Mouse (Mus musculus): Measurements from ENCODE around the gene Gm11077. TPM values are rescaled to one million over a fixed set of nuclear protein-coding genes. Genes with fewer than 3 reads are reported as not detected.
A peak's percentile ranks its signal among the peaks of the same experiment; 100 is the strongest.

Gene Gm11077
- polyA plus RNA-seq, 1 experiment from 2014 or later, result not detected

GRCm38 (mm10) chr6:140750371-140751080 lies 21.4 kb downstream of the Gm11077 start:
- H3K27me3 ChIP-seq, result no peaks in the 10 kb centered on the region
- H3K4me1 ChIP-seq, result no peaks in the 10 kb centered on the region
- no peak for ATAC-seq (replicated peaks)
- 0 out of 2 replicates have a peak, but pooled peaks cover 7% of the 10 kb centered on the region for H3K9me3 ChIP-seq
- no peak overlapping the region for H3K4me2 ChIP-seq (replicated peaks)
- H3K4me3 ChIP-seq, result no peak overlapping the region
- 90% methylated on average over 8 of the region's 8 CpGs for WGBS
- no peak overlapping the region for H3K9ac ChIP-seq (replicated peaks)
- no peaks in the 10 kb centered on the region for H3K36me3 ChIP-seq
- H3K27ac ChIP-seq (replicated peaks), result no peak overlapping the region

DNA sequence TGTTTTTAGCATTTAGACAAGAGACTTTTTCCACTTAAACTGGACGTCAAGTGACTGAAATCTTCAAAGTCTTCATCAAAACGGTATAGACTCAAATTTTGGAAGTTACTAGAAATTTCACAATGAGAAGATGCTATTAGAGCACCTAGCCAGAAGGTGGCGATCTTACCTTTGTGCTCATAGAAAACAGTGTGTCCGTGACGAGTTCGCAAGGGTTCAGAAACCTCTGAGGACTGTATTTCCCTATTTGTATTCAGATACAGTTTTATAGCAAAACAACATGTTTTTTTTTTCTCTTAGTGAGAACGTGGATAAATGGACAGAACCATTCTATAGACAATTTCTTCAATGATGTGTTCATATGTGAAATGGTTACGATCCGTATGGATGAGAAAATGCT lies 37.3 kb downstream of the Gm11077 start:
- Histone ChIP-seq H3K27me3 (no peaks in the 10 kb centered on the region), H3K9ac (replicated peaks) (no peak overlapping the region), H3K4me3 (no peak overlapping the region), H3K9me3 (no peaks in the 10 kb centered on the region), H3K4me2 (replicated peaks) (no peak overlapping the region), H3K27ac (replicated peaks) (no peak overlapping the region), H3K4me1 (peaks cover 9% of the 10 kb centered on the region; the same call in 1 of the 2 replicates), H3K36me3 (no peaks in the 10 kb centered on the region)
- no peak for ATAC-seq (replicated peaks)
- WGBS, result 43% methylated on average over 9 of the region's 9 CpGs

DNA sequence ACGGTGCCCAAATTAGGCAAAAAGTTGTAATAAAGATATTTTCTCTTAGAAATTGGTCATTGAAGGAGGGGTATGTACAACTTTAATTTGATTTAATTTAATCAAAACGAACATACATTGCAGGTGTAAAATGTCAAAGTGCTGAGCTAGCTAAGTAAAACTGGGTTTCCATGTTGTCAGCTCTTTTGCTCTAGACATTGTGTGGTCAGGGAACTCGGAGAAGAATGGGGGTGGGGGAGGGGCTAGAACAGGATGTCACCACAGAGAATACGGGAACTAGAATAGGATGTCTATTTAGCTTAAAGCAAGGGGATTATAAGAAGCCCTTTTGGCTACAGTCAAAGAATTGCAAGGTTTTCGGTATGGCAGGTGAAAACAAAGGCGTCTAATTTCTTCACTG lies 38.2 kb downstream of the Gm11077 start:
- Histone ChIP-seq H3K27me3 (no peaks in the 10 kb centered on the region), H3K4me3 (no peak overlapping the region), H3K9me3 (no peaks in the 10 kb centered on the region), H3K4me2 (replicated peaks) (no peak overlapping the region), H3K4me1 (peaks cover 9% of the 10 kb centered on the region; the same call in 1 of the 2 replicates), H3K27ac (replicated peaks) (no peak overlapping the region), H3K36me3 (no peaks in the 10 kb centered on the region), H3K9ac (replicated peaks) (no peak overlapping the region)
- no peak for ATAC-seq (replicated peaks)
- WGBS, result 64% methylated on average over 6 of the region's 6 CpGs

DNA sequence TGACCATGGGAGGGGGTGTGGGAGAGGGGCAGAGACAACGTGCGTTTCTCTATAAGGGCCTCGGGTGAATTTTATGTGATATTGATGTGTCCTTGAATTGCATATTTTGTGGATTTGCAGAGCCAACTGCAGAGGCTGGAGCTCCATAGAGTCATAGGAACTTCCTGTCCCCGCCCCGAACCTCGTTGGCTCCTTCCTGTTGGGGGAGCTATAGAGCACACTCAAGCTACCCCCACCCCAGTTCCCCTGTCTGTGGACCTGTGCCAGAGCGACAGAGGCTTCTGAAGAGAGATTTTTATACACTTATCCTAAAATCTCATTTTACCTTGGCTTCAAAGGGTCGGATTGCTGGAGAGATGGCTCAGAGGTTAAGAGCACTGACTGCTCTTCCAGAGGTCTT lies 39.1 kb downstream of the Gm11077 start:
- Histone ChIP-seq H3K27me3 (no peaks in the 10 kb centered on the region), H3K4me2 (replicated peaks) (no peak overlapping the region), H3K9ac (replicated peaks) (no peak overlapping the region), H3K27ac (replicated peaks) (no peak overlapping the region), H3K9me3 (no peaks in the 10 kb centered on the region), H3K4me1 (peaks cover 9% of the 10 kb centered on the region; the same call in 1 of the 2 replicates), H3K36me3 (no peaks in the 10 kb centered on the region), H3K4me3 (no peak overlapping the region)
- 85% methylated on average over 8 of the region's 8 CpGs for WGBS
- no peak for ATAC-seq (replicated peaks)

GRCm38 (mm10) chr6:140768859-140769640 lies 40.0 kb downstream of the Gm11077 start:
- no peak overlapping the region for H3K9ac ChIP-seq (replicated peaks)

DNA sequence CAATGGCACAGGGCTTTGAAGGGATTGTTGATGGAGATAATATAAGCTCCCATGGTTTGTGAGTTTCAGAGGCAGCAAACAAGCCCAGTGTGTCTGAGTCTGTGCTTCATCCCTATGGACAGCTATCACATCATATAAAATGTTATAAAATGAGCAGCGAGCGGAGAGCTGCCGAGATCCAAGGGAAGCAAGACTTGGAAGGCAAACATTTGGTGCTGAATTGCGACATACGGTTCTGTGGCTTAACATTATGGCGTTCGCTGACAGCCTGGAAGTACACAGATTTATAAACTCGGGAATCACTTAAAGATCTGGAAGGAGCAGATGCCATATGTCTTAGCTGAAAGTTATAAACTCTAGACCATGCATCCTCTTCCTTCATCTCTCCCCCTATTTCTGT lies 47.2 kb downstream of the Gm11077 start:
- Histone ChIP-seq H3K9me3 (no peaks in the 10 kb centered on the region), H3K27ac (replicated peaks) (no peak overlapping the region), H3K4me3 (no peak overlapping the region), H3K9ac (replicated peaks) (no peak overlapping the region), H3K27me3 (no peaks in the 10 kb centered on the region), H3K4me2 (replicated peaks) (no peak overlapping the region), H3K4me1 (no peaks in the 10 kb centered on the region), H3K36me3 (no peaks in the 10 kb centered on the region)
- WGBS, result 81% methylated on average over 8 of the region's 8 CpGs
- no peak; the same call in 1 of the 2 replicates for ATAC-seq (replicated peaks)

More at GRCm38 (mm10) chr6:140768859-140769640, 40.0 kb downstream of the Gm11077 start:
- no peaks in the 10 kb centered on the region for H3K36me3 ChIP-seq
- peaks cover 9% of the 10 kb centered on the region; the same call in 1 of the 2 replicates for H3K4me1 ChIP-seq
- H3K4me2 ChIP-seq (replicated peaks), result peak overlapping the region; percentile 11; the same call in 1 of the 2 replicates
- peak overlapping the region; percentile 50 for H3K27ac ChIP-seq (replicated peaks)
- 34% methylated on average over 21 of the region's 21 CpGs for WGBS
- no peaks in the 10 kb centered on the region for H3K27me3 ChIP-seq
- ATAC-seq (replicated peaks), result peak; percentile 84
- no peak overlapping the region for H3K4me3 ChIP-seq
- H3K9me3 ChIP-seq, result no peaks in the 10 kb centered on the region

DNA sequence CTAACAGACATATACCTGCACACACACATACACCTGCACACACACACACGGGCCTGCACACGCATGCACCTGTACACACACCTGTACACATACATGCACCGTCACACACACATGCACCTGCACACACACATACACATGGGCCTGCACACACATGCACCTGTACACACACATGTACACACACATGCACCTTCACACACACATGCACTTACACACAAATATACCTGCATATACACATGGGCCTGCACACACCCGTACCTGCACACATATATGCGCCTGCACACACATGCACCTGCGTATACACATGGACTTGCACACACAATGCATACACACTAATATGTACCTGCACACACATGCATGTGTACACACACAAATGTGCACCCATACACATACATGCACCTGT lies 53.4 kb downstream of the Gm11077 start:
- no peaks in the 10 kb centered on the region for H3K9me3 ChIP-seq
- ATAC-seq (replicated peaks), result no peak
- no peak overlapping the region for H3K27ac ChIP-seq (replicated peaks)

DNA sequence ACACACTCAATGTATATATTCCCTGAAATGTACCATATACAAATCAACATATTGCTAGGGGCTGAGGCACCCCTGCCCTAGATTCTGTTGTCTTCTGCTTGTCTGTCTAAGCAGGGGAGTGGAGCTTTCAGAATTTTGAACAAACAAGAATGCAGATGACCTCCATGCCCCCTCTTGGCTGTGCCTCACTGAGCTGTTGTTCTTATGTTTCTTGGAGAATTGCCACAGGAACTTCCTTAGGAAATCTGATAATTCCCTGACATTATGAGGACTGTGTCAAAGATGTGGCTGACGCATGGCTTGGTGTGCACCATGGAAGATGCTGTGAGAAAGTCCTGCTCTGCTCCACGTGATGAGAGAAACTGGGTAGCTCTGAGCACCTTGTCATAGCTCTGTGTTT lies 57.0 kb downstream of the Gm11077 start:
- Histone ChIP-seq H3K36me3 (no peaks in the 10 kb centered on the region), H3K4me3 (no peak overlapping the region), H3K27ac (replicated peaks) (no peak overlapping the region), H3K9me3 (no peaks in the 10 kb centered on the region), H3K27me3 (no peaks in the 10 kb centered on the region), H3K4me2 (replicated peaks) (no peak overlapping the region), H3K4me1 (no peaks in the 10 kb centered on the region), H3K9ac (replicated peaks) (no peak overlapping the region)
- ATAC-seq (replicated peaks), result no peak
- 74% methylated on average over 2 of the region's 2 CpGs for WGBS

More for the DNA sequence above, 53.4 kb downstream of the Gm11077 start:
- Histone ChIP-seq H3K27me3 (no peaks in the 10 kb centered on the region), H3K4me3 (no peak overlapping the region), H3K9ac (replicated peaks) (no peak overlapping the region), H3K36me3 (no peaks in the 10 kb centered on the region), H3K4me2 (replicated peaks) (no peak overlapping the region), H3K4me1 (no peaks in the 10 kb centered on the region)
- WGBS, result 98% methylated on average over 6 of the region's 6 CpGs

DNA sequence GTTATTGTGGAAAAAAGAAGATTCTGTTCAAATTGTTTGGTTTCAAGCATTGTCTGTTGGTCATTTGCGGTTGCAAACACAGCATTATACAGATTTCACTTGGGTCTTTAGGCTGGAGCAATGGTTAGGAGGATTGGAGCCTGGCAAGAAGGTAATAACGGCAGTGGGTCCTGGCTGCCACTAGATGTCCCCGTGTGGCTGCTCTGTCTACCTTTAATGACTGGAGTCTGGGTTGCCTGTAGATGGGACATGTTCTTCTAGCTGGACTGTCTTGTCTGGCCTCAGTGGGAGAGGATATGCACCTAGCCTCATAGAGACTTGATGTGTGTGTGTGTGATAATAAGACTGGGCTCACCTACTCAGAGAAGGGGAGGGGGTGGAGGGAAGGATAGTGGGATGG lies 60.8 kb downstream of the Gm11077 start:
- Histone ChIP-seq H3K27ac (replicated peaks) (no peak overlapping the region), H3K4me3 (no peak overlapping the region), H3K27me3 (no peaks in the 10 kb centered on the region), H3K4me2 (replicated peaks) (no peak overlapping the region), H3K9me3 (no peaks in the 10 kb centered on the region), H3K36me3 (no peaks in the 10 kb centered on the region), H3K9ac (replicated peaks) (no peak overlapping the region), H3K4me1 (no peaks in the 10 kb centered on the region)
- no peak for ATAC-seq (replicated peaks)
- 49% methylated on average over 3 of the region's 3 CpGs for WGBS

GRCm38 (mm10) chr6:140793676-140794262 lies 64.7 kb downstream of the Gm11077 start:
- no peak overlapping the region for H3K4me2 ChIP-seq (replicated peaks)
- ATAC-seq (replicated peaks), result peak; percentile 80
- 85% methylated on average over 6 of the region's 6 CpGs for WGBS

DNA sequence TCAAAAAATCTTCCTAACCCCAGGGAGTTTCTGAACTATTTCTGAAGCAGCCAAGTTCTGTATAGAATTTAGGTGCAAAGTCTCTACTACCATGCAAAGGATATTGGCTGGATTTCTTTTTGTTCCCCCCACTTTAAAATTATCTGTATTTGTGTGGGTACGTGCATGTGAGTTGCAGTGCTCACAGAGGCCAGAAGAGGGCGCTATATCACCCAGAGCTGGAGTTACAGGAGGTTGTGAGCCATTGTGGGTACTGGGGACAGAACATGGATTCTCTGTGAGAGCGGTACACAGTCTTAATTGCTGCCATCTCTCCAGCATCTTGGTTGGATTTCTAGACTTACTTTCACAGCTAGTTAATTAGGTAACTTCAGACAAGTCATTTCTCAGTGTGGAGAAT lies 69.8 kb downstream of the Gm11077 start:
- Histone ChIP-seq H3K27me3 (no peaks in the 10 kb centered on the region), H3K27ac (replicated peaks) (no peak overlapping the region), H3K4me1 (no peaks in the 10 kb centered on the region), H3K36me3 (no peaks in the 10 kb centered on the region), H3K4me2 (replicated peaks) (no peak overlapping the region), H3K9me3 (no peaks in the 10 kb centered on the region), H3K9ac (replicated peaks) (no peak overlapping the region), H3K4me3 (no peak overlapping the region)
- WGBS, result 67% methylated on average over 3 of the region's 3 CpGs
- ATAC-seq (replicated peaks), result no peak

More at GRCm38 (mm10) chr6:140793676-140794262, 64.7 kb downstream of the Gm11077 start:
- H3K9ac ChIP-seq (replicated peaks), result no peak overlapping the region
- H3K9me3 ChIP-seq, result no peaks in the 10 kb centered on the region
- no peaks in the 10 kb centered on the region for H3K36me3 ChIP-seq
- no peaks in the 10 kb centered on the region for H3K27me3 ChIP-seq
- no peak overlapping the region for H3K27ac ChIP-seq (replicated peaks)
- no peaks in the 10 kb centered on the region for H3K4me1 ChIP-seq
- no peak overlapping the region for H3K4me3 ChIP-seq

DNA sequence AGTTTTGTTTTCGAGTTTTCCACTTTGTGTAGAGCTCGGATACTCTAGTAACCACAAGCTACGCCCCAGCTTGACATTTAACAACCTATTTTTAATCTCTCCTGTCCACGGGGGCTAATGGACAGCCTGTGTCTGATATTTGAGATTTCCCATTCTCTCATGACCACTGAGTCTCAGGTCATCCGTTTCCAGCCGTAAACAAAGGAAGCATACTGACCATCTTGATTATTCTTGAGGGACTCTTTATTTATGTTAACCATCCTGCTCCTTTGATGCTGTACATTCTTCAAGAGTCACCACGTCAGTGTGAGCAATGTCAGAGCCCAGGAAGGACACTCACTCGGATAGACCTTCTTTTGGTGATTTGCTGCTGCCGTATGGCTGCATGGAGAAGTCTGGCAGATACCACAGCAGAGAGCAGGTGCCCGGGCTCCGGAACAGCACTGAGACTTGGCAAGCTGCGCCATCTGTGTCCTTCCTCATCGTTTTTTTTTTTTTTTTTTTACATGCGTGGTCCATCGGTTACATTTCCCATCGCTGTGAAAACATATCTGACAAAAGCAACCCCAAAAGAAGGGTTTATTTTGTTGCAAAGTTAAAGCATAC lies 70.5 kb downstream of the Gm11077 start:
- Histone ChIP-seq H3K9me3 (no peaks in the 10 kb centered on the region), H3K36me3 (no peaks in the 10 kb centered on the region), H3K4me3 (no peak overlapping the region), H3K9ac (replicated peaks) (no peak overlapping the region), H3K27ac (replicated peaks) (no peak overlapping the region), H3K27me3 (no peaks in the 10 kb centered on the region), H3K4me2 (replicated peaks) (no peak overlapping the region), H3K4me1 (no peaks in the 10 kb centered on the region)
- no peak for ATAC-seq (replicated peaks)
- WGBS, result 87% methylated on average over 16 of the region's 16 CpGs

Measured in forebrain, embryonic 15.5 days (tissue).